Comparison of ENCODE assay signal across 27 mouse cellular contexts in the genomic region with DNA sequence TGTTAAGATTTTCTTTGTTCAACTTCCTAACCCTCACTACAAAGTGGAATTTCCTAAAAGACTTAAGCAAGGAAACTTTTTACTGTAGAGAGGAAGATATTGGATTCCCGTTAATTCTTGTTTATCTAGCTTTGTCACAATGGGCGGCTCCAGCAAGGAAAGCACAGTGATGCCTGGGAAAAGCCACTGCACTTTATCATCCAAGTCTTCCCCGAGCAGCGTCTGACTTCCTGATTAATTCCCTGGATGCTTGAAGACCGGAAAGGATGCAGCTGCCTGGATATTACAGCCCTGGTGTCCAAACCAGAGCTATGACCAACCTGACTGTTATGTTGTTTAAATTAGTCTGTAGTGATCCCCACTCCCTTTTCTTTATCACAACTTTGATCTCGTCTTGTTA. TPM values are rescaled to one million over a fixed set of nuclear protein-coding genes. Genes with fewer than 3 reads are reported as not detected.
DNase-seq lines count a peak whose midpoint lies in the region; ATAC-seq and TF ChIP-seq lines count a peak whose summit lies in the region.
"Had no signal": no experiment of that assay in that cellular context is flagged by ENCODE, and none has a peak within 500 bp of the region (broad histone marks: within the 10 kb centered on the region; RNA-seq: fewer than 3 reads in every experiment).

No protein-coding gene starts in this region.

- no peaks in the 10 kb centered on the region for H3K36me3 ChIP-seq in heart, postnatal 0 days (replicated peaks; ENCODE audit: control insufficient read depth, insufficient read depth, low read length)
- no peaks in the 10 kb centered on the region for H3K36me3 ChIP-seq in kidney, postnatal 0 days (ENCODE audit: insufficient read depth, low read length)
- no peaks in the 10 kb centered on the region for H3K36me3 ChIP-seq in intestine, embryonic 16.5 days (ENCODE audit: control insufficient read depth, insufficient read depth, low read length)
- H3K36me3 ChIP-seq: embryonic facial prominence, embryonic 13.5 days; heart, embryonic 15.5 days; hindbrain, embryonic 12.5 days; limb, embryonic 12.5 days; midbrain, embryonic 13.5 days had no signal

- 32% methylated on average over 6 of the region's 6 CpGs for WGBS in heart, postnatal 0 days
- 16% methylated on average over 6 of the region's 6 CpGs for WGBS in kidney, postnatal 0 days
- 33% methylated on average over 6 of the region's 6 CpGs for WGBS in intestine, embryonic 16.5 days

- TF ChIP-seq EP300 in heart, postnatal 0 days (IDR thresholded peaks at IDR 0.05; ENCODE audit: low read depth) = no peak

- H3K9ac ChIP-seq in heart, postnatal 0 days (replicated peaks; ENCODE audit: low read depth, low read length) = no peak overlapping the region
- H3K9ac ChIP-seq in kidney, postnatal 0 days (ENCODE audit: low read depth, low read length) = no peak overlapping the region
- H3K9ac ChIP-seq in intestine, embryonic 16.5 days (ENCODE audit: low read depth, low read length) = no peak overlapping the region
- H3K9ac ChIP-seq: embryonic facial prominence, embryonic 13.5 days; forebrain, embryonic 13.5 days; heart, embryonic 15.5 days; hindbrain, embryonic 12.5 days; limb, embryonic 12.5 days; liver, postnatal 0 days; midbrain, embryonic 13.5 days had no signal

- TF ChIP-seq CTCF in heart, postnatal 0 days (IDR thresholded peaks at IDR 0.05; ENCODE audit: low read depth) = no peak
- no peak for TF ChIP-seq CTCF in kidney, postnatal 0 days (IDR thresholded peaks at IDR 0.05; ENCODE audit: low read depth)

- 0 out of 2 replicates have a peak, but pooled peaks cover 3% of the 10 kb centered on the region for H3K4me1 ChIP-seq in heart, postnatal 0 days (ENCODE audit: control insufficient read depth, insufficient read depth)
- H3K4me1 ChIP-seq in kidney, postnatal 0 days (replicated peaks; ENCODE audit: insufficient read depth, low read length) = no peaks in the 10 kb centered on the region
- no peaks in the 10 kb centered on the region for H3K4me1 ChIP-seq in intestine, embryonic 16.5 days (ENCODE audit: control insufficient read depth, insufficient read depth, low read length)
- H3K4me1 ChIP-seq: embryonic facial prominence, embryonic 13.5 days; forebrain, embryonic 13.5 days; heart, embryonic 15.5 days; hindbrain, embryonic 12.5 days; limb, embryonic 12.5 days; midbrain, embryonic 13.5 days had no signal

- no peak overlapping the region for H3K27ac ChIP-seq in heart, postnatal 0 days (ENCODE audit: low read depth)
- H3K27ac ChIP-seq in kidney, postnatal 0 days = no peak overlapping the region
- no peak overlapping the region for H3K27ac ChIP-seq in intestine, embryonic 16.5 days (ENCODE audit: low read length)
- H3K27ac ChIP-seq: embryonic facial prominence, embryonic 13.5 days; forebrain, embryonic 13.5 days; heart, embryonic 15.5 days; hindbrain, embryonic 12.5 days; limb, embryonic 12.5 days; midbrain, embryonic 13.5 days; stomach, postnatal 0 days had no signal

- H3K4me2 ChIP-seq in heart, postnatal 0 days (ENCODE audit: low read depth, low read length) = no peak overlapping the region
- H3K4me2 ChIP-seq in kidney, postnatal 0 days (ENCODE audit: low read length) = no peak overlapping the region
- no peak overlapping the region for H3K4me2 ChIP-seq in intestine, embryonic 16.5 days (ENCODE audit: low read depth, low read length)
- H3K4me2 ChIP-seq: embryonic facial prominence, embryonic 13.5 days; forebrain, embryonic 13.5 days; heart, embryonic 15.5 days; hindbrain, embryonic 12.5 days; limb, embryonic 12.5 days; liver, embryonic 11.5 days; midbrain, embryonic 13.5 days had no signal

- intact Hi-C loops in heart, postnatal 25 days (cut with DNase I) = no loop called here
- intact Hi-C loops in heart, postnatal 10 days (cut with DNase I) = no loop called here
- intact Hi-C loops in left cerebral cortex, postnatal 36 days (cut with DNase I) = no loop called here

- no peak overlapping the region for H3K4me3 ChIP-seq in heart, postnatal 0 days (ENCODE audit: low read depth, low read length)
- H3K4me3 ChIP-seq in kidney, postnatal 0 days (replicated peaks; ENCODE audit: low read depth, low read length) = no peak overlapping the region
- H3K4me3 ChIP-seq in intestine, embryonic 16.5 days (ENCODE audit: low read length) = no peak overlapping the region
- H3K4me3 ChIP-seq: embryonic facial prominence, embryonic 13.5 days; forebrain, embryonic 13.5 days; heart, embryonic 15.5 days; hindbrain, embryonic 12.5 days; limb, embryonic 12.5 days; megakaryocyte, embryonic 14.5 days; midbrain, embryonic 13.5 days had no signal

- no peaks in the 10 kb centered on the region for H3K27me3 ChIP-seq in heart, postnatal 0 days (ENCODE audit: control insufficient read depth, insufficient read depth, low read length)
- H3K27me3 ChIP-seq in kidney, postnatal 0 days (ENCODE audit: insufficient read depth, low read length) = no peaks in the 10 kb centered on the region
- no peaks in the 10 kb centered on the region for H3K27me3 ChIP-seq in intestine, embryonic 16.5 days (replicated peaks; ENCODE audit: control insufficient read depth, insufficient read depth, low read length)
- H3K27me3 ChIP-seq: embryonic facial prominence, embryonic 13.5 days; forebrain, embryonic 13.5 days; heart, embryonic 15.5 days; hindbrain, embryonic 12.5 days; limb, embryonic 12.5 days; megakaryocyte, embryonic 14.5 days; midbrain, embryonic 13.5 days had no signal

- no peaks in the 10 kb centered on the region for H3K9me3 ChIP-seq in heart, postnatal 0 days (replicated peaks; ENCODE audit: control insufficient read depth, low read length)
- H3K9me3 ChIP-seq in kidney, postnatal 0 days (replicated peaks; ENCODE audit: low read length) = no peaks in the 10 kb centered on the region
- H3K9me3 ChIP-seq in intestine, embryonic 16.5 days (ENCODE audit: control insufficient read depth, low read length) = no peaks in the 10 kb centered on the region
- H3K9me3 ChIP-seq: embryonic facial prominence, embryonic 13.5 days; forebrain, embryonic 13.5 days; heart, embryonic 15.5 days; hindbrain, embryonic 12.5 days; limb, embryonic 12.5 days; megakaryocyte, embryonic 14.5 days; midbrain, embryonic 13.5 days had no signal

- ATAC-seq in heart, postnatal 0 days (ENCODE audit: insufficient read depth, low read depth) = no peak
- no peak for ATAC-seq in kidney, postnatal 0 days (replicated peaks; ENCODE audit: low FRiP score, low read depth)
- ATAC-seq in intestine, embryonic 16.5 days = no peak
- ATAC-seq: forebrain, embryonic 13.5 days; liver, postnatal 0 days; midbrain, embryonic 13.5 days had no signal

- peak; percentile 12 for DNase-seq in adrenal gland, adult 2 months
- DNase-seq in adrenal gland, postnatal 4 days (ENCODE audit: low spot score in 2 of 2) = no peak
- peak; percentile 34 for DNase-seq in heart, postnatal 0 days (ENCODE audit: low spot score)
- no peak for DNase-seq in heart, postnatal 25 days (ENCODE audit: low spot score)
- peak; percentile 32 to 33 for DNase-seq in heart, postnatal 10 days
- peak; percentile 49 for DNase-seq in kidney, postnatal 0 days (ENCODE audit: low spot score)
- no peak for DNase-seq in left cerebral cortex, postnatal 36 days (ENCODE audit: low spot score in 2 of 2)
- DNase-seq: cerebellum, adult 18-20 months; cerebellum, postnatal 25 days; liver, postnatal 0 days; lung, postnatal 36 days; thymus, adult 2 months; thymus, postnatal 4 days had no signal

RNA-seq across cellular contexts. Expression of a gene that starts 18.3 kb away (rescaled TPM):
- 1 to 10 TPM; 1.1 TPM for total RNA-seq in adrenal gland, adult 2 months (2021)
- 0.21 and 0.25 TPM in 2 replicates for polyA plus RNA-seq in adrenal gland, adult 2 months (2012; rRNA removed)
- total RNA-seq in adrenal gland, postnatal 4 days (2021) = 1 to 10 TPM; 1.2 to 2.5 TPM
- 1.3 TPM in 1 of 2 replicates, not detected in the other for total RNA-seq in heart, postnatal 0 days (2014; rRNA removed; ENCODE audit: low replicate concordance)
- polyA plus RNA-seq in heart, postnatal 0 days (2015; fragmentation: Nextera tagmentation; extraction: Ambion mirVana) = 0.38 and 0.51 TPM in 2 replicates
- total RNA-seq in heart, postnatal 25 days (2021) = 1 to 10 TPM; 1.3 to 1.4 TPM
- total RNA-seq in heart, postnatal 10 days (2021) = 1 to 10 TPM in 1 of 2 experiments, under 1 TPM in 1; 0.98 to 1.2 TPM
- polyA plus RNA-seq in kidney, postnatal 0 days (2015; fragmentation: Nextera tagmentation; extraction: Ambion mirVana) = 0.17 and 2.0 TPM in 2 replicates
- 0.10 and 0.13 TPM in 2 replicates for polyA plus RNA-seq in intestine, embryonic 16.5 days (2015; fragmentation: Nextera tagmentation; extraction: Ambion mirVana)
- not detected for total RNA-seq in left cerebral cortex, postnatal 36 days (2021)
- total RNA-seq: layer of hippocampus, postnatal 14 days had no signal
- polyA plus RNA-seq: embryonic facial prominence, embryonic 13.5 days; forebrain, embryonic 13.5 days; hindbrain, embryonic 12.5 days; limb, embryonic 12.5 days had no signal

RNA-seq across cellular contexts. Expression of a gene that starts 35.0 kb away (rescaled TPM):
- total RNA-seq in adrenal gland, adult 2 months (2021) = 1 to 10 TPM in 1 of 2 experiments, under 1 TPM in 1; 0.63 to 1.1 TPM
- polyA plus RNA-seq in adrenal gland, adult 2 months (2012; rRNA removed) = 0.06 and 0.15 TPM in 2 replicates
- total RNA-seq in adrenal gland, postnatal 4 days (2021) = 1 to 10 TPM; 1.1 to 1.7 TPM
- total RNA-seq in heart, postnatal 0 days (2014; rRNA removed; ENCODE audit: low replicate concordance) = 0.50 TPM in 1 of 2 replicates, not detected in the other
- polyA plus RNA-seq in heart, postnatal 0 days (2015; fragmentation: Nextera tagmentation; extraction: Ambion mirVana) = 0.18 and 0.44 TPM in 2 replicates
- 1 to 10 TPM in 1 of 2 experiments, under 1 TPM in 1; 0.94 to 1.6 TPM for total RNA-seq in heart, postnatal 25 days (2021)
- total RNA-seq in heart, postnatal 10 days (2021) = 1 to 10 TPM; 1.4 to 1.6 TPM
- 0.45 and 0.85 TPM in 2 replicates for polyA plus RNA-seq in kidney, postnatal 0 days (2015; fragmentation: Nextera tagmentation; extraction: Ambion mirVana)
- polyA plus RNA-seq in intestine, embryonic 16.5 days (2015; fragmentation: Nextera tagmentation; extraction: Ambion mirVana) = 0.93 and 1.2 TPM in 2 replicates
- total RNA-seq in left cerebral cortex, postnatal 36 days (2021) = not detected
- total RNA-seq: gastrocnemius, adult 18-20 months; layer of hippocampus, postnatal 14 days had no signal
- polyA plus RNA-seq: forebrain, embryonic 13.5 days; limb, embryonic 12.5 days; midbrain, embryonic 13.5 days had no signal

RNA-seq across cellular contexts. Expression of a gene that starts 48.7 kb away (rescaled TPM):
- 1 to 10 TPM; 3.7 to 5.1 TPM for total RNA-seq in adrenal gland, adult 2 months (2021)
- polyA plus RNA-seq in adrenal gland, adult 2 months (2012; rRNA removed) = 0.59 and 1.2 TPM in 2 replicates
- total RNA-seq in adrenal gland, postnatal 4 days (2021) = 1 to 10 TPM in 1 of 2 experiments, under 1 TPM in 1; 0.87 to 1.5 TPM
- total RNA-seq in heart, postnatal 0 days (2014; rRNA removed; ENCODE audit: low replicate concordance) = 3.7 and 6.1 TPM in 2 replicates
- 2.1 and 2.4 TPM in 2 replicates for polyA plus RNA-seq in heart, postnatal 0 days (2015; fragmentation: Nextera tagmentation; extraction: Ambion mirVana)
- total RNA-seq in heart, postnatal 25 days (2021) = under 1 TPM; 0.78 to 0.83 TPM
- 1 to 10 TPM; 2.3 to 3.6 TPM for total RNA-seq in heart, postnatal 10 days (2021)
- 0.04 and 0.08 TPM in 2 replicates for polyA plus RNA-seq in kidney, postnatal 0 days (2015; fragmentation: Nextera tagmentation; extraction: Ambion mirVana)
- polyA plus RNA-seq in intestine, embryonic 16.5 days (2015; fragmentation: Nextera tagmentation; extraction: Ambion mirVana) = 0.05 and 0.06 TPM in 2 replicates
- total RNA-seq in left cerebral cortex, postnatal 36 days (2021) = under 1 TPM in 1 of 2 experiments, not detected in 1; 0.10 TPM
- total RNA-seq: gastrocnemius, adult 18-20 months had no signal
- polyA plus RNA-seq: embryonic facial prominence, embryonic 13.5 days; forebrain, embryonic 13.5 days; hindbrain, embryonic 12.5 days; large intestine, adult 2 months; midbrain, embryonic 13.5 days; small intestine, adult 2 months had no signal

RNA-seq across cellular contexts. Expression of a gene that starts 54.9 kb away (rescaled TPM):
- 10 to 100 TPM in 1 of 2 experiments, 1 to 10 TPM in 1; 1.1 to 10.2 TPM for total RNA-seq in adrenal gland, adult 2 months (2021)
- 0.30 and 0.47 TPM in 2 replicates for polyA plus RNA-seq in adrenal gland, adult 2 months (2012; rRNA removed)
- 10 to 100 TPM in 1 of 2 experiments, 1 to 10 TPM in 1; 3.4 to 22.7 TPM for total RNA-seq in adrenal gland, postnatal 4 days (2021)
- 0.27 TPM in 1 of 2 replicates, not detected in the other for total RNA-seq in heart, postnatal 0 days (2014; rRNA removed; ENCODE audit: low replicate concordance)
- polyA plus RNA-seq in heart, postnatal 0 days (2015; fragmentation: Nextera tagmentation; extraction: Ambion mirVana) = 0.05 TPM in 2 replicates
- 1 to 10 TPM; 1.6 to 1.9 TPM for total RNA-seq in heart, postnatal 25 days (2021)
- 1 to 10 TPM in 1 of 2 experiments, under 1 TPM in 1; 0.60 to 1.1 TPM for total RNA-seq in heart, postnatal 10 days (2021)
- polyA plus RNA-seq in kidney, postnatal 0 days (2015; fragmentation: Nextera tagmentation; extraction: Ambion mirVana) = 0.21 and 0.29 TPM in 2 replicates
- polyA plus RNA-seq in intestine, embryonic 16.5 days (2015; fragmentation: Nextera tagmentation; extraction: Ambion mirVana) = 0.32 and 0.36 TPM in 2 replicates
- total RNA-seq in left cerebral cortex, postnatal 36 days (2021) = under 1 TPM; 0.42 to 0.52 TPM

Comparison
In these comparisons a context has a peak if more than half of its experiments do, and no peak if none do; other contexts are left out.
1. DNase-seq: peak in adrenal gland, adult 2 months (single experiment), heart, postnatal 0 days (single experiment), heart, postnatal 10 days (2 of 2) and kidney, postnatal 0 days (single experiment); none in adrenal gland, postnatal 4 days (0 of 2), heart, postnatal 25 days (single experiment) and left cerebral cortex, postnatal 36 days (0 of 2).